Mouse (Mus musculus): ENCODE measurements around the gene Map2k6. TPM values are rescaled to one million over a fixed set of nuclear protein-coding genes. Genes with fewer than 3 reads are reported as not detected.
A peak's percentile ranks its signal among the peaks of the same experiment; 100 is the strongest.

Map2k6 gene
- total and polyA plus RNA-seq, 2 experiments from 2014 or later = 21.3 to 25.5 TPM

- peaks cover 8% of the 10 kb centered on the region; the same call in 1 of the 2 replicates for H3K4me1 ChIP-seq (ENCODE audit: insufficient read depth)
- no peak for DNase-seq
- no peak overlapping the region for H3K4me3 ChIP-seq (ENCODE audit: low read depth, low read length)
- no peak for ATAC-seq
- no peak overlapping the region for H3K9ac ChIP-seq
- no peaks in the 10 kb centered on the region for H3K9me3 ChIP-seq (ENCODE audit: low read length)
- H3K36me3 ChIP-seq (ENCODE audit: insufficient read depth) = no peaks in the 10 kb centered on the region
- no peaks in the 10 kb centered on the region for H3K27me3 ChIP-seq (ENCODE audit: insufficient read depth, low read length)
- WGBS = 81% methylated on average over 4 of the region's 4 CpGs
- TF ChIP-seq CTCF (IDR thresholded peaks at IDR 0.05; ENCODE audit: low read depth) = no peak
- no peak overlapping the region for H3K27ac ChIP-seq (ENCODE audit: low read depth, low read length)
- no peak overlapping the region for H3K4me2 ChIP-seq (ENCODE audit: low read depth)
Observed at GRCm38 (mm10) chr11:110450758-110451121, 51.8 kb downstream of the Map2k6 start.

GRCm38 (mm10) chr11:110451590-110451989 lies 52.7 kb downstream of the Map2k6 start:
- ATAC-seq = no peak
- WGBS = 87% methylated on average over 7 of the region's 7 CpGs

GRCm38 (mm10) chr11:110453445-110454154 lies 54.7 kb downstream of the Map2k6 start:
- DNase-seq (no peak), ATAC-seq (no peak)
- 96% methylated on average over 5 of the region's 5 CpGs for WGBS
- no peaks in the 10 kb centered on the region for H3K36me3 ChIP-seq (ENCODE audit: insufficient read depth)
- no peak overlapping the region for H3K27ac ChIP-seq (ENCODE audit: low read depth, low read length)
- H3K4me1 ChIP-seq (ENCODE audit: insufficient read depth) = peaks cover 4% of the 10 kb centered on the region; the same call in 1 of the 2 replicates
- H3K4me2 ChIP-seq (ENCODE audit: low read depth) = no peak overlapping the region
- no peaks in the 10 kb centered on the region for H3K27me3 ChIP-seq (ENCODE audit: insufficient read depth, low read length)
- no peaks in the 10 kb centered on the region for H3K9me3 ChIP-seq (ENCODE audit: low read length)
- H3K4me3 ChIP-seq (ENCODE audit: low read depth, low read length) = no peak overlapping the region
- no peak for TF ChIP-seq CTCF (IDR thresholded peaks at IDR 0.05; ENCODE audit: low read depth)
- H3K9ac ChIP-seq = no peak overlapping the region

More at GRCm38 (mm10) chr11:110451590-110451989, 52.7 kb downstream of the Map2k6 start:
- H3K27me3 ChIP-seq (ENCODE audit: insufficient read depth, low read length) = no peaks in the 10 kb centered on the region
- H3K9me3 ChIP-seq (ENCODE audit: low read length) = no peaks in the 10 kb centered on the region
- DNase-seq = no peak
- no peak overlapping the region for H3K4me3 ChIP-seq (ENCODE audit: low read depth, low read length)
- H3K4me1 ChIP-seq (ENCODE audit: insufficient read depth) = peaks cover 8% of the 10 kb centered on the region; the same call in 1 of the 2 replicates
- H3K27ac ChIP-seq (ENCODE audit: low read depth, low read length) = no peak overlapping the region
- H3K4me2 ChIP-seq (ENCODE audit: low read depth) = no peak overlapping the region
- H3K36me3 ChIP-seq (ENCODE audit: insufficient read depth) = no peaks in the 10 kb centered on the region
- H3K9ac ChIP-seq = no peak overlapping the region
- no peak for TF ChIP-seq CTCF (IDR thresholded peaks at IDR 0.05; ENCODE audit: low read depth)

DNA sequence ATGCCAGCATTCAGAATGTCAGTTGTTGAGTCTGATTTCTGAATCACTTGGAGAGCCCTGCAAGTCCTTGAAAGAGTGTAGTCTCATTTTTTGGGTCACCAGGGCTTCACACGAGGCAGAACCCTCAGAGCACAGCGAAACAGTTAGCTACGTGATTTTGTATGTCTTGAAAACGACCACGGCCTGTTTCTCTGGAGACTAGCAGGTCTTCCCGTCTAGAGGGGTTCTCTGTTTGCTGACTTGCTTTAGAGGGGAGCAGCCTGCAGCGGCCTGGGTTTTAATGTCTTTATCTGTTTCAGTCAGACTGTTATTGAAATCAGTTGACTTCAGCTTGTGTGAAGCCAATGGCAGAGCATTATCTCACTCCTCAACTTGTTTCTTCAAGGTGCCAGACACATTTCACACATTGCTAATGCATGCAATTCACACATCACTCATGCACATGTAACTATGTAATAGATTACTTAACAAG lies 58.6 kb downstream of the Map2k6 start:
- WGBS = 66% methylated on average over 7 of the region's 7 CpGs
- Histone ChIP-seq H3K27me3 (ENCODE audit: insufficient read depth, low read length) (no peaks in the 10 kb centered on the region), H3K27ac (ENCODE audit: low read depth, low read length) (peak overlapping the region; percentile 76), H3K9me3 (ENCODE audit: low read length) (no peaks in the 10 kb centered on the region), H3K9ac (no peak overlapping the region), H3K36me3 (ENCODE audit: insufficient read depth) (no peaks in the 10 kb centered on the region), H3K4me2 (ENCODE audit: low read depth) (no peak overlapping the region), H3K4me3 (ENCODE audit: low read depth, low read length) (no peak overlapping the region), H3K4me1 (ENCODE audit: insufficient read depth) (no peaks in the 10 kb centered on the region; the same call in 1 of the 2 replicates)
- ATAC-seq = peak; percentile 85
- peak; percentile 63 for DNase-seq
- TF ChIP-seq CTCF (IDR thresholded peaks at IDR 0.05; ENCODE audit: low read depth) = no peak

DNA sequence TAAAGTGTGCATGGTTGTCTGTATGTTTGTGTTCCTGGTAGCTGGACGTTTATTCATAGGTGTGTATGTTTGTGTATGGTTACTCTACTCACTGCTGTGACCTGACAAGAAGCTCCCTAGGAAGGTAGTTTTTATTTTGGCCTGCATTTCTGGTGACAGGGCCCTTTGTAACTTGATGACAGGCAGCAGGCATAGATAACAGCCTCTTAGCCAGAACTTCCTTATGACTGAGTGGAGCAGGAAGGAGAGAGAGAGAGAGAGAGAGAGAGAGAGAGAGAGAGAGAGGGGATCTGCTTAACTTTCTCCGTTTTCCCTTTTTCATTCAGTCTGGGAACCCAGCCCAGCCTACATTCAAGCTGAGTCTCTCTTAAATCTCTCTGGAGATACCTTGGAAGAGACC lies 61.6 kb downstream of the Map2k6 start:
- Histone ChIP-seq H3K4me3 (ENCODE audit: low read depth, low read length) (no peak overlapping the region), H3K9ac (no peak overlapping the region), H3K36me3 (ENCODE audit: insufficient read depth) (no peaks in the 10 kb centered on the region), H3K4me2 (ENCODE audit: low read depth) (no peak overlapping the region), H3K27ac (ENCODE audit: low read depth, low read length) (no peak overlapping the region), H3K4me1 (ENCODE audit: insufficient read depth) (no peaks in the 10 kb centered on the region), H3K27me3 (ENCODE audit: insufficient read depth, low read length) (no peaks in the 10 kb centered on the region), H3K9me3 (ENCODE audit: low read length) (no peaks in the 10 kb centered on the region)
- ATAC-seq (no peak), DNase-seq (no peak)
- WGBS = 48% methylated on average over 2 of the region's 2 CpGs
- TF ChIP-seq CTCF (IDR thresholded peaks at IDR 0.05; ENCODE audit: low read depth) = no peak

- Histone ChIP-seq H3K4me2 (ENCODE audit: low read depth) (no peak overlapping the region), H3K27ac (ENCODE audit: low read depth, low read length) (no peak overlapping the region), H3K27me3 (ENCODE audit: insufficient read depth, low read length) (no peaks in the 10 kb centered on the region), H3K4me3 (ENCODE audit: low read depth, low read length) (no peak overlapping the region), H3K4me1 (ENCODE audit: insufficient read depth) (no peaks in the 10 kb centered on the region), H3K9me3 (ENCODE audit: low read length) (no peaks in the 10 kb centered on the region), H3K36me3 (ENCODE audit: insufficient read depth) (no peaks in the 10 kb centered on the region), H3K9ac (no peak overlapping the region)
- DNase-seq (no peak), ATAC-seq (no peak)
- TF ChIP-seq CTCF (IDR thresholded peaks at IDR 0.05; ENCODE audit: low read depth) = no peak
- 97% methylated on average over 17 of the region's 17 CpGs for WGBS
Observed at GRCm38 (mm10) chr11:110461560-110462331, 62.8 kb downstream of the Map2k6 start.

Data from forebrain, postnatal 0 days (tissue).